Mouse (Mus musculus) MEL (cell line): ENCODE measurements around the gene Tenm3. TPM values are rescaled to one million over a fixed set of nuclear protein-coding genes. Genes with fewer than 3 reads are reported as not detected.

Experiments
- DNase-seq: peaks from one replicate; pipeline ENCODE4 v3.0.0; 2011; ENCODE audit warnings: low read depth, low spot score
- H3K27ac ChIP-seq: 2 replicates; pipeline ENCODE4 v1.5.1; 2012; ENCODE audit warnings: low read depth, mild to moderate bottlenecking, control low read depth, low read length, moderate library complexity; ENCODE audit not compliant: control insufficient read depth
- H3K27me3 ChIP-seq, 2 experiments: fragments of 150-350 bp in 1 of 2; sonication (generic) in 1 of 2; 2 replicates each; pipeline ENCODE4 v1.6.1; 2012; ENCODE audit warnings: low read length in 2 of 2, mild to moderate bottlenecking in 2 of 2, improper control_type of control experiment in 1 of 2, moderate library complexity in 1 of 2; ENCODE audit not compliant: insufficient read depth in 2 of 2, control insufficient read depth in 1 of 2
- H3K36me3 ChIP-seq, 2 experiments: 2 replicates each; pipeline ENCODE4 v1.6.1; 2012 to 2014; ENCODE audit warnings: low read length in 2 of 2, improper control_type of control experiment in 1 of 2, inconsistent platforms in 1 of 2, mild to moderate bottlenecking in 1 of 2; ENCODE audit not compliant: insufficient read depth in 2 of 2, control insufficient read depth in 1 of 2
- H3K4me1 ChIP-seq, 2 experiments: fragments of 150-350 bp in 1 of 2; sonication (generic) in 1 of 2; 2 replicates each; pipeline ENCODE4 v1.6.1; 2012; ENCODE audit warnings: low read length in 2 of 2, improper control_type of control experiment in 1 of 2, mild to moderate bottlenecking in 1 of 2; ENCODE audit not compliant: insufficient read depth in 2 of 2, control insufficient read depth in 1 of 2
- H3K4me3 ChIP-seq, 2 experiments: fragments of 150-350 bp in 1 of 2; sonication (generic) in 1 of 2; 2 replicates each; pipeline ENCODE4 v1.5.1; 2012; ENCODE audit warnings: low read depth in 2 of 2, low read length in 2 of 2, mild to moderate bottlenecking in 2 of 2, moderate library complexity in 2 of 2, control low read depth in 1 of 2, improper control_type of control experiment in 1 of 2; ENCODE audit not compliant: control insufficient read depth in 1 of 2, insufficient read depth in 1 of 2
- H3K79me2 ChIP-seq: 2 replicates; pipeline ENCODE4 v1.6.1; 2012; ENCODE audit warnings: mild to moderate bottlenecking, low read length, moderate library complexity; ENCODE audit not compliant: control insufficient read depth, poor library complexity, insufficient read depth
- H3K9ac ChIP-seq: 2 replicates; pipeline ENCODE4 v1.6.1; 2012; ENCODE audit warnings: low read depth, mild to moderate bottlenecking, control low read depth, low read length, moderate library complexity; ENCODE audit not compliant: control insufficient read depth, poor library complexity, severe bottlenecking
- H3K9me3 ChIP-seq: fragments of 150-350 bp; sonication (generic); replicated peaks from 2 replicates; pipeline ENCODE4 v1.6.1; 2012; ENCODE audit warnings: mild to moderate bottlenecking, low read length, improper control_type of control experiment, moderate library complexity; ENCODE audit not compliant: insufficient read depth
- BHLHE40 ChIP-seq: IDR thresholded peaks from 2 replicates; pipeline ENCODE4 v1.6.1; 2012; ENCODE audit warnings: low read depth, mild to moderate bottlenecking, inconsistent platforms, low read length, improper control_type of control experiment, borderline replicate concordance
- CHD1 ChIP-seq: IDR thresholded peaks from 2 replicates; pipeline ENCODE4 v1.6.1; 2012; ENCODE audit warnings: low read depth, mild to moderate bottlenecking, inconsistent platforms, low read length, improper control_type of control experiment
- CHD2 ChIP-seq: IDR thresholded peaks from 2 replicates; pipeline ENCODE4 v1.6.1; 2011; ENCODE audit warnings: low read length, improper control_type of control experiment
- ELF1 ChIP-seq: IDR thresholded peaks from 2 replicates; pipeline ENCODE4 v1.6.1; 2014; ENCODE audit warnings: low read depth, mild to moderate bottlenecking, inconsistent platforms, low read length, improper control_type of control experiment, moderate library complexity
- EP300 ChIP-seq, 2 experiments: IDR thresholded peaks; 2 replicates each; pipeline ENCODE4 v1.6.1; 2011; ENCODE audit warnings: improper control_type of control experiment in 2 of 2, low read length in 2 of 2, low read depth in 1 of 2, mild to moderate bottlenecking in 1 of 2
- GABPA ChIP-seq: IDR thresholded peaks from 2 replicates; pipeline ENCODE4 v1.6.1; 2012; ENCODE audit warnings: low read depth, mild to moderate bottlenecking, inconsistent platforms, low read length, improper control_type of control experiment, moderate library complexity
- JUND ChIP-seq: IDR thresholded peaks from 2 replicates; pipeline ENCODE4 v1.6.1; 2011; ENCODE audit warnings: low read depth, mild to moderate bottlenecking, improper control_type of control experiment, low read length
- MAZ ChIP-seq: IDR thresholded peaks from 2 replicates; pipeline ENCODE4 v1.6.1; 2012; ENCODE audit warnings: low read depth, mild to moderate bottlenecking, inconsistent platforms, low read length, improper control_type of control experiment
- MEF2A ChIP-seq: IDR thresholded peaks from 2 replicates; pipeline ENCODE4 v1.6.1; 2014; ENCODE audit warnings: low read depth, mild to moderate bottlenecking, inconsistent platforms, low read length, improper control_type of control experiment; ENCODE audit not compliant: poor library complexity, insufficient replicate concordance, severe bottlenecking; ENCODE audit errors: extremely low read depth
- MXI1 ChIP-seq: IDR thresholded peaks from 2 replicates; pipeline ENCODE4 v1.6.1; 2011; ENCODE audit warnings: mild to moderate bottlenecking, low read depth, low read length, improper control_type of control experiment
- MYB ChIP-seq: IDR thresholded peaks from 2 replicates; pipeline ENCODE4 v1.6.1; 2011; ENCODE audit warnings: mild to moderate bottlenecking, low read depth, low read length, improper control_type of control experiment
- NRF1 ChIP-seq: IDR thresholded peaks from 2 replicates; pipeline ENCODE4 v1.6.1; 2014; ENCODE audit warnings: low read depth, mild to moderate bottlenecking, inconsistent platforms, low read length, improper control_type of control experiment, moderate library complexity; ENCODE audit not compliant: poor library complexity, insufficient read depth, severe bottlenecking
- POLR2AphosphoS2 ChIP-seq: IDR thresholded peaks from 2 replicates; pipeline ENCODE4 v1.6.1; 2011; ENCODE audit warnings: low read length, improper control_type of control experiment
- POLR2AphosphoS5 ChIP-seq: IDR thresholded peaks from 2 replicates; pipeline ENCODE4 v1.6.1; 2012; ENCODE audit warnings: low read depth, borderline replicate concordance, mild to moderate bottlenecking, inconsistent platforms, low read length, moderate library complexity, mixed read lengths
- SIN3A ChIP-seq: IDR thresholded peaks from 2 replicates; pipeline ENCODE4 v1.6.1; 2012; ENCODE audit warnings: low read length, improper control_type of control experiment, inconsistent platforms
- SMC3 ChIP-seq: IDR thresholded peaks from 2 replicates; pipeline ENCODE4 v1.6.1; 2011; ENCODE audit warnings: low read depth, low read length, improper control_type of control experiment
- UBTF ChIP-seq: IDR thresholded peaks from 2 replicates; pipeline ENCODE4 v1.6.1; 2012; ENCODE audit warnings: low read depth, mild to moderate bottlenecking, inconsistent platforms, low read length, improper control_type of control experiment, moderate library complexity, borderline replicate concordance; ENCODE audit not compliant: insufficient read depth
- ZC3H11A ChIP-seq: IDR thresholded peaks from 2 replicates; pipeline ENCODE4 v1.6.1; 2012; ENCODE audit warnings: low read depth, mild to moderate bottlenecking, inconsistent platforms, low read length, improper control_type of control experiment
- ZKSCAN1 ChIP-seq: IDR thresholded peaks from 2 replicates; pipeline ENCODE4 v1.6.1; 2012; ENCODE audit warnings: low read depth, mild to moderate bottlenecking, inconsistent platforms, low read length, improper control_type of control experiment, moderate library complexity
- ZMIZ1 ChIP-seq: IDR thresholded peaks from 2 replicates; pipeline ENCODE4 v1.6.1; 2012; ENCODE audit warnings: low read depth, mild to moderate bottlenecking, inconsistent platforms, low read length, improper control_type of control experiment, moderate library complexity
- ZNF384 ChIP-seq: IDR thresholded peaks from 2 replicates; pipeline ENCODE4 v1.6.1; 2012; ENCODE audit warnings: low read depth, mild to moderate bottlenecking, inconsistent platforms, low read length, improper control_type of control experiment
- polyA plus RNA-seq, 2 experiments: library from polyadenylated mRNA; stranded (reverse) in 1 of 2; unstranded in 1 of 2; fragments of >175 nt in 1 of 2; fragments of >200 nt in 1 of 2; gene quantifications; 2 replicates each; pipeline versions ENCODE4 v1.2.1 to v1.2.4; 2012; ENCODE audit warnings: low replicate concordance in 2 of 2, low read depth in 1 of 2; ENCODE audit not compliant: insufficient read length in 2 of 2, insufficient read depth in 1 of 2, missing spikeins in 1 of 2
- total RNA-seq: library from RNA; depleted of rRNA; stranded (reverse); fragments of 300-350 nt; gene quantifications from 2 replicates; pipeline ENCODE4 v1.2.3, GENCODE M21; 2012

Tenm3 gene
- total and polyA plus RNA-seq, 3 experiments, result not detected

- no peak for TF ChIP-seq ZMIZ1
- no peak for TF ChIP-seq ZNF384
- TF ChIP-seq BHLHE40, result no peak
- TF ChIP-seq MYB, result no peak
- no peak for DNase-seq
- Histone ChIP-seq H3K27me3 (no peaks in the 10 kb centered on the region), H3K9ac (no peak overlapping the region), H3K4me1 (no peaks in the 10 kb centered on the region), H3K27ac (no peak overlapping the region), H3K36me3 (no peaks in the 10 kb centered on the region), H3K4me3 (no peak overlapping the region), H3K79me2 (no peaks in the 10 kb centered on the region), H3K9me3 (no peaks in the 10 kb centered on the region)
These were observed 50.0 kb downstream of the Tenm3 start for GRCm38 (mm10) chr8:48793729-48794128.

DNA sequence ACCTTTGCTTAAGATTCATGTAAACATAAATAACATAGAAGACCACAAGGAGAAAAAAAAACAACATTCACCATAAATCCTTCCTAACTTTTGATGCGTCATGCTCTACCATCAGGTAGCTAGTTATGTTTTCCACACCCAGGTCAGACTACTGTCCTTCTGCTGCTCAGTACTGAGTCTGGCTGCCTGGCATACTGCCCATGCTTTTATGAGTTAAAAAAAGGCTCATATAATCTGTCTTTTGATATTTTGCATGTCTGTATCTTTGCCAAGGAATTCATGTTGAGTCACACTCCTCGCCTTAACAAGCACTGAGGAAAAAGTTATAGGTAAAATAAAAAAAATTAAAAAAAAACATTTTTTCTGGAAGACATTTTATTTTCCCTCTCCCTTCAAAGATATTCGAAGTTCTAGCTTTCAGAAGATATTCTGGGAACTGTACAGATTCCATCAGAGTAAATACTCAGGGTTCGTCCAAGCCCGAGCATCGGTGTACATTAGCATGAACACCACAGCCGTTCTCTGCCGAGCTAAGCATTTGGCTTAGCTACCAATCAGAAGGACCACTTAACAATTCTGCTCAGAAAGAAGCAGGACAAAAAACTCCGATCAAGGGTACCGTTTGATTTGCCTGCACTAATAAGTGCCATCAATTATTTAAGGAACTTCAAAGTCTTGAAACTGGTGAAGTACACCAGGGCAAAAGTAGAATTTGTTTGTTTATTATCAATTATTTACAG, 51.0 kb downstream of the Tenm3 start:
- Histone ChIP-seq H3K4me3 (no peak overlapping the region), H3K36me3 (no peaks in the 10 kb centered on the region), H3K9ac (no peak overlapping the region), H3K27ac (no peak overlapping the region), H3K79me2 (no peaks in the 10 kb centered on the region), H3K4me1 (no peaks in the 10 kb centered on the region), H3K9me3 (no peaks in the 10 kb centered on the region), H3K27me3 (no peaks in the 10 kb centered on the region)
- no peak for TF ChIP-seq UBTF
- no peak for TF ChIP-seq MEF2A
- TF ChIP-seq EP300 (IDR thresholded peaks at IDR 0.05; ENCODE audit: low read depth in 1 of 2, low read length in 2 of 2), result no peak
- no peak for TF ChIP-seq CHD2
- TF ChIP-seq ZNF384, result no peak
- no peak for TF ChIP-seq ZC3H11A
- DNase-seq, result no peak

DNA sequence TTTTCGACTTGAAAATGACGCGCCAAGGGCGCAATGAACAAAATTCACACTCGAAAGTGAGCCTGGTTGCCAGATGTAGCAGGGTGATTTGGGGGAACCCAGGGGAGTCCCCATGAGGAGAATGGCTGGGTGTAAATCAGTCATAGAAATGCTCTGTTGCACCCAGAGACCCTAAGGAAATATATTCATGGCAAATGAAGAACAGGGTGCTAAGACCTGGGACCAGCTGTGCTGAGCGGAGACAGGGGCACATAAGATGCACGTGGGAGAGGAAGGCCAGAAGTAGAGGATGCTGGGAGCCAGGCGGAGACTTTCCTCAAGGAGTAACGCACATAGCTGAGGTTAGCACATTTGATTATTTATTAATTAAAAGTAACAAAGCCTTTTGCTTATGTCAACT, 60.4 kb downstream of the Tenm3 start:
- Histone ChIP-seq H3K9ac (no peak overlapping the region), H3K27me3 (no peaks in the 10 kb centered on the region), H3K4me1 (no peaks in the 10 kb centered on the region), H3K79me2 (no peaks in the 10 kb centered on the region), H3K36me3 (no peaks in the 10 kb centered on the region), H3K9me3 (no peaks in the 10 kb centered on the region), H3K27ac (no peak overlapping the region), H3K4me3 (no peak overlapping the region)
- TF ChIP-seq SIN3A (no peak), POLR2AphosphoS2 (no peak), MXI1 (no peak), ELF1 (no peak), MAZ (no peak), CHD1 (no peak), GABPA (no peak), SMC3 (no peak), POLR2AphosphoS5 (no peak), MEF2A (no peak), BHLHE40 (no peak), NRF1 (no peak), JUND (no peak), ZKSCAN1 (no peak)
- DNase-seq, result no peak
